Mouse (Mus musculus) hindlimb bud, embryonic 11.5 days (tissue): Measurements from ENCODE around the gene Mdm2.

Experiments used
- DNase-seq: peaks from one replicate; pipeline ENCODE4 v3.0.0-alpha.2; 2012; ENCODE audit warnings: low read depth, low spot score; ENCODE audit errors: extremely low spot score

Gene Mdm2

GRCm38 (mm10) chr10:117672693-117673092, 37.9 kb downstream of the Mdm2 start:
- no peak for DNase-seq

GRCm38 (mm10) chr10:117671930-117672666, 38.5 kb downstream of the Mdm2 start:
- no peak for DNase-seq

GRCm38 (mm10) chr10:117671266-117671665, 39.3 kb downstream of the Mdm2 start:
- DNase-seq: no peak

DNA sequence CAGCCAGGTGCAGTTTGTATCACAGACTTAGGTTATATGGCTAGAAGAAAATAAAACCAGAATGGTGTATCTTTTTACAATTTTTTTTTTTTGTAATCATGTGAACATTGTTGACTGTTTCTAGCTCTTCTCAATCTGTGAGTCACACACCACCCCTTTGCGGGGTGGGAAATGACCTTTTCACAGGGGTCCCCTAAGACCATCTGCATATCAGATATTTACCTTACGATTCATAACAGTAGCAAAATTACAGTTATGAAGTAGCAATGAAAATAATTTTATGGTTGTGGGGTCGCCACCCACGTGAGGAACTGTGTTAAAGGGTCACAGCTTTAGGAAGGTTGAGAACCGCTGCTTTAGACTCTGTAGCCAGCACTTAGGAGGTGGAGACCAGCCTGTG, 39.8 kb downstream of the Mdm2 start:
- no peak for DNase-seq

- no peak for DNase-seq
Observed at GRCm38 (mm10) chr10:117670092-117670491, 40.5 kb downstream of the Mdm2 start.

DNA sequence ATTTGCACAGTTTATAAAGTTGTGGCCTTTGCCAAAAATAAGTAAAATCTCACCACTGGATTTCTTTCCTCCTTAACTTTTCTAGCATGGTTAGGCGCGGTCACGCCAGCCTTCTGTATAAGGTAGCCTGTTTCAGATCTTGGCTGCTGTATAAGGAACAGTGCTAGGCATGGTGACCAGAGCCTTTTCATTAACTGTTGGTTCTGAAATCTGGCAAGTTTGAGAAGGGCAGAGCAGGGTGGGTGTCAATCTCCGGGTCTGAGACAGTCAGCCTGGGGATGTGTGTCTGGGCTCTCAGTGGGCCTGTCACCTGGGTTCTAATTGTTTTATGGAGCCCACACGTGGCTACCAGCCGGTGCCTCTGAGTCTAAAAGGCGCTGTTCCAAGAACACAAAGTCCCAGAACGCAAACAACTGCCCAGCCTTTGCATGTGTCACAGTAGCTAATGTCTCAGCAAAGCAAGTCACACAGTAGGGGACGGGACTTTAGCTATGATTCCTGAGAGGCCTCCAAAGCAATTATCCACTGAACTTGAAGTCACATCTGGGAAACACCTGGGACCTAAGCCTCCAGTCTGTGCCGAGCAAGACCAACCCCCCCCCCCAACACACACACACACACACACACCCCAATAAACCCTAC, 41.0 kb downstream of the Mdm2 start:
- DNase-seq: peak; percentile 82

GRCm38 (mm10) chr10:117668546-117669300, 41.8 kb downstream of the Mdm2 start:
- no peak for DNase-seq

DNA sequence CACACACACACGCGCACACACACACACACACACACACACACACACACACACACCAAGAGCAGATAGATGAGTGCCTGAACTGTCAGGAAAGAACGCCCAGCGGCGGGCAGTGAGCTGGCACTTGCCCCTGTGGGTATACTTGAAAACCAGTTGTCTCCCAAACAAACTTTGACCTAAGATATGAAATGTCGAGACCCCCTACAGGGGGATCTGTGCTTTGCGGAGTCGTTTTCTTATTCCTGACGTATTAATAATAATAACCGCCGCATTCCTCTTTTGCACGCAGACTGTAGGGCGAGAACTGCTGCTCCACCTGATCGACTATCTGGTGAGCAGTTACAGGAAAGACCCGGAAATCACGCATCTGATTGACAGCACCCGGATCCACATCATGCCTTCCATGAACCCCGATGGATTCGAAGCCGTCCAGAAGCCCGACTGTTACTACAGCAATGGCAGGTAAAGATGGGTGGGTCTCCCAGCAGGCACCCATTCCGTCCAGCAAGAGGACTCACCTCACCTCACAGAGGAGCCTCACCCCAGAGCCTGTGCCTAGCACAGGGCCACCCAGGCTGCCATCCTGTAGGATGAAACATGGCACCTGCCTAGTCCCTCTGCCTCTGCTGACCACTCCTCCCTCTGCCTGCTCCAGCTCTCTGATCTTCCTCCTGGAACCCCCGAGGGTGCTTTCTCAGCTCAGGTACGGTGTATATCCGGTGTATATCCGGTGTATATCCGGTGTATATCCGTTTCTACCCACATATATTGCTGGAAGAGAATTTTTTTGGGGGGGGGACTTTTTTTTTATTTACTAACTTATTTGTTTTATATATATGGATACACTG, 42.7 kb downstream of the Mdm2 start:
- DNase-seq: no peak

DNA sequence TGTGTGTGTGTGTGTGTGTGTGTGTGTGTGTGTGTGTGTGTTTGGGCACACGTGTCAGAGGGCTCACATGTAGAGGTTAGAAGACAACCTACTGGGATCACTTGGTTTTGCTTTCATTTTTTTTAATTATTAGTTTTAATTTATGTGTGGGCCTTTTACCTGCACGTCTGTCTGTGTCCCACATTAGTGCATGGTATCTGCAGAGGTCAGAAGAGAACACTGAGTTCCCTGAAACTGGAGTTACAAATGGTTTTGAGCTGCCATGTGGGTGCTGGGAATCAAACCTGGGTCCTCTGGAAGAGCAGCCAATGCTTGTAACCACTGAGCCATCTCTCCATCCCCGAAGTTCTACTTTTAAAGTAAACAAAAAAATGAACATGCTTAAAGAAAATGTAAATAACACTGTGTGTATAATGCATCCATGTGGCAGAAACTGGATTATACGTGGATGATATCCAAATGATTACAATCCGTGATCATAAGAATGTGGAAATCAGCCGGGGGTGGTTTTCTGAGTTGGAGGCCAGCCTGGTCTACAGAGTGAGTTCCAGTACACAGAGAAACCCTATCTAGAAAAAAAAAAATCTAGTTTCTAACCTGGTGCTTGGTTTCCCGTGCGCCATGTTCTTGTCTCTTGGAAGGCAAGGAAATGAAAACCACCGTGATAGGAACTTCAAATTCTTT, 43.5 kb downstream of the Mdm2 start:
- no peak for DNase-seq

DNA sequence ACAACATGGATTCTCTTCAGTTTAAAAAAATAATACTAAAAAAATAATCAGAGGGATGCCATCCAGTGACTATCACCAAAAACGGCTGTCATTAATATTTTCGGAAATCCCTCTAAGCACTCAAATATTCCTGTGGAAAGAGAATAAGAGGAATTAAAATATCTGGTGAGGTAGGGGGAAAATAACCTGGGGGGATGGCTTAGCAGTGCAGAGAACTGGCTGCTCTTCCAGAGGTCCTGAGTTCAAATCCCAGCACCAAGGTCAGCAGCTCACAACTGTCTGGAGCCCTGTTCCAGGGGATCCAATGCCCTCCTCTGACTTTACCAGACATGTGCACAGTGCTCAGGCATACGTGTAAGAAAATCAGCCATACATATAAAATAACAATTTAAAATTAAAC, 44.2 kb downstream of the Mdm2 start:
- DNase-seq: no peak

GRCm38 (mm10) chr10:117665376-117666275, 44.9 kb downstream of the Mdm2 start:
- DNase-seq: no peak

DNA sequence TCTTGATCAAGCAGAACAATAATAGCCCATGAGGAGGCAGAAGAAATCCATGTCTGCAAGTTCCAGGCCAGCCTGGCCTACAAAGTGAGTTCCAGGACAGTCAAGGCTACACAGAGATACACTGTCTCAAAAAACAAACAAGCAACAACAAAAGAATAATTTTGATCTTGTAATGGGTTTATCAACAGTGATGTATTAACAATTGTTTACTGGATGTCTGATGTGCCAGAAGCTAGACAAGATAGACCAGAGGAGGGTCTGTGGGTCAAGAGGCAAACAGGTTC, 45.7 kb downstream of the Mdm2 start:
- no peak for DNase-seq

DNA sequence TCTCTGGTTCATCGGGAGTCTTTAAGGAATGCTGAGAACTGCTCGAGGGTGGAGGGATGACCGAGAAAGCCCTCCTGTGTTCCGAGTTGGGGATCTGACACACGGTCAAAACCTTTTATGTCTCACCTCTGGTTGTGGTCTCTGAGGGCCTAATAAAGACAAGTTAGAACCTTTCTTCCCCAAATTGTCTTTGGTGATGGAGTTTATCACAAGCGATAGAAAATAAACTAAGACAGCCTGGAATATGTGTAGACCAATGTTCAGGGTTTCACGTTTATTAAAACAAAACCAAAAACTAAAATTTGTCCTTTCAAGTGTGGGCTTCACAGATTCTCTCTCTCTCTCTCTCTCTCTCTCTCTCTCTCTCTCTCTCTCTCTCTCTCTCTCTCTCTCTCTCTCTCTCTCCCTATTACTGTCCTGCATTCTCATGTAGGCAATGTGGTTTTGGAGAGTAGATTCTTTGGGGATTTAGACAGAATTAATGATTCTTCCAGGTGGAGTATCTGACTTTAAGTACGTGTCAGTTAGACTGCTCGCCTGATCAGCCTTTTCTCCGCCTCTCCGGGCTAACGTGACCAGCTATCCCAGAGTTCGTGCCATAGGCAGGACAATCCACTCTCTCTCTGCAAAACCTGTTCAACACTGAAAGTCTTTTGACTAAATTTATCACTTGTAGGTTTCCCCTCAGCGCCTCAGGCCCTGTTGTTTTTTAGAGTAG, 46.2 kb downstream of the Mdm2 start:
- DNase-seq: no peak

DNA sequence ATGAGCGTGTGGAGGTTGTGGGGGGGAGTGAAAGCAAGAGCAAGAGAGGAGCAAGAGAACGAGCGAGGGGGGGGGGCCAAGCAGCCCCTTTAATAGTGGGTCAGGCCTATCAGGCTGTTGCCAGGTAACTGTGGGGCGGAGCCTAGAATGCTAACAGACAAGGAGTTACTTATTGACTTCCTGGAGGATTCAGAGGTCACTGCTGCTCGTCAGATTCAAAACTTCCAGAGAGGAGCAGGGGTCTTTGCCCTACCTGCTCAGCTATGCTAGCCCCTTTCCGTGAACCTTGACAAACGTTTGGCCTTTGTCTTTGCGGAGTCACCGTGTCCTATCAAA, 46.7 kb downstream of the Mdm2 start:
- DNase-seq: no peak

GRCm38 (mm10) chr10:117663056-117663864, 47.3 kb downstream of the Mdm2 start:
- no peak for DNase-seq

DNA sequence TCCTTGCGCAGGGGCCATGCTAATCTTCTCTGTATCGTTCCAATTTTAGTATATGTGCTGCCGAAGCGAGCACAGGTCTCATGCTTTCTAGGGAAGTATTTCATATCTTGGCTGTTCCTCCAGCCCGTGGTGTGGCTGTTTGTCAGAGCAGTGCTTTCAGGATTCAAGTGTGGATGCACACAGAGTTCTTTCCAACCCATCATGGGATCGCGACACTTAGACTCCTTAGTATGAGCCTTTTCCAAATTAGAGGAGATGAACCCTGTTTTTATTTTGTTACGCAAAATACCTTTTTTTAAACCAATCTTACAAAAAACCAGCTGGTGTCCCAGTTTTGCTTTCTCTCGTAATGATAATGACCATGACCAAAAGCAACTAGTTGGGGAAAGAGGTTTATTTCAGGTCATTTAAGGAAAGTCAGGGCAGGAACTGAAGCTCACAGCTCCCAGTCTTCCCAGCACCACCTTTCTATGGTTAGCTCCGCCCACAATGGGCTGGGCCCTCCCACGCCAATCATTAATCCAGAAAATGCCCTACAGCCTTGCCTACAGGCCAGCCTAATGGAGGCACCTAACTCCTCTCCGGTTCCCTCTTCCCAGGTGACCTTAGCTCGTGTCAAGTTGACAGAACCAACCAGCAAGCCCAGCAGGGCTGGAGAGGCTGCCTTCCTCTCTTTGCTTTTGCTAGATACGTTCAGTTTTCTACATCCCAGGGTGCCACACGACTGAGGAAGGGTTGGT, 48.1 kb downstream of the Mdm2 start:
- no peak for DNase-seq

DNA sequence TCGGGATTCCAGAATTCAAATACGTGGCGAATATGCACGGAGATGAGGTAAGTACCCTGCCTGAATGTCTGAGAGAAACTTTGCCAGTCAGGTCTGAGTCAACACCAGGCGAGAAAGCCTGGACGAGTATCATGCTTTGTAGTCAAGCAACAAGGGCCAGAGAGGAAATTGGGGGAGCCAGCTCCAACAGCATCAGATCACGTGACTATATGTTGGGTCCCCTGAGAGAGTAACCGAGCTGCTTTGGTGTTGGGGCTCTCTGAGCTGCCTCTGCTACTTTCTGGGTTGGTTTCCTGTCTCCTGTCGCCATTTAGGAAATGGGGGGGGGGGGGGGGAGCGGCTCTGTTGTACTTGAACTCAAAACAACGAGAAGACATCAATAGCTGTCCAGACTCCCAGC, 50.7 kb downstream of the Mdm2 start:
- DNase-seq: no peak

DNA sequence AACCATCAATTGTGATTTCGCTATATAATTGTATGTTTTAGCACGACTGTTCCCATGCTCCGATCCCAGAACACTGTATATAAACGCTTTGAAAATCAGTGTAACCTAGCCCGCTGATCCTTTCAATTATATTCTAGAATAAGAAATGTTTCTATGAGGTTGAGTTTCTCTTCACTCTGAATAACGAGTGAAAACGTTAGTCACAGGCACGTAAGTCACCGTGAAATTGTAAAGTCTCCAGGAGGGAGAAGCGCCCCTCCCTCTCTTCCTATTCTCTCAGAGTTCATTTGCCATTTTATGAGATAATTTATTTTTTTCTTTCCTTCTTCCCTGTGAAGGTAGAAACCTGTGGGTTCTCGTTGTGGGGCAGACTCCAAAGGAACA, 51.1 kb downstream of the Mdm2 start:
- no peak for DNase-seq
